Mouse (Mus musculus) gastrocnemius, postnatal 25 days (tissue): ENCODE data around the gene Btbd9. TPM values are rescaled to one million over a fixed set of nuclear protein-coding genes. Genes with fewer than 3 reads are reported as not detected.

Experiments
- DNase-seq: peaks from one replicate; pipeline ENCODE4 v3.0.0; 2022
- total RNA-seq, 2 experiments: library from RNA; stranded (reverse); gene quantifications; 1 replicate in 1 of 2; 2 replicates in 1 of 2; pipeline ENCODE4 v1.2.3; 2021

Gene Btbd9
- total RNA-seq, 2 experiments from 2014 or later: 8.0 to 12.4 TPM

DNA sequence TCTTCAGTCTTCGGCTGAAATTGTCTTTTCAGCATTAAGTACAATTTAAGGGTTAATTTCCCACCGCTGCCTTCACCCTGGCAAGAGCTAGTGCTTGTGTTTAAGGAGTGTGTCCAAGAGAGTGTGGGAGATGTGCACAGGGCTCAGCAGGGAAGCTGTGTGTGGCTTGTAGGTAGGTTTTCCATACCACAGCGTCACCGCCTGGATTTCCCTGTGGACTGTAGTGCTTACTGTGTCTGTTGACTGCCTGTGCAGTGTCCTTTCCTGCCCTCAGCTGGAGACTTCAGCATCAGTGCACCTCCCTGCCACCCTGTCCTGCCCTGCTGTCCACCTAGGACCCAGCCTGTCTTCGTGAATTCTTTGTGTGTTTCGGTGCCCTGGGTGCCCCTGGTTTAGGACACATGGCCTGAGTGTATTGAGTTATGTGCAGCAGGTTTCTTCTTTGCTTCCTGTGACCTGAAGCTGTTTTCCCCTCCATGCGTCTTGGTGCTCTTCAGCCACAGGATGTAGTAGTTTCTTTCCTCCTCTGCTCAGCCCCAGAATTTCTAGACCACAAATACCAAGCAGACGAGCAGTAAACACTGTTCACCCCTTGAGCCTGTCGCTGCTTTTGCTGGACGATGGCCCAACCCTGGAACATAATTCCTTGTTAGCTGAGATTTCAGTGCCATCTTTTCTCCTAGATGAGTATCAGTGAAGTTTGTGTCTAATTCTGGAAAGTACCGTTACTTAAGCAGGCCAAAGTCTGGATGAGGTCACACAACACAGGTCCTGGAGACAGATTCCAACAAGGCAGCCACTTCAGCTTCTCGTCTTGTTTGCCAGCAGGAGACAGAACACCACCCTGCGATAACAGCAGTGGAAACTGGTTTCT lies 376.7 kb downstream of the Btbd9 start:
- peak; percentile 11 for DNase-seq

DNA sequence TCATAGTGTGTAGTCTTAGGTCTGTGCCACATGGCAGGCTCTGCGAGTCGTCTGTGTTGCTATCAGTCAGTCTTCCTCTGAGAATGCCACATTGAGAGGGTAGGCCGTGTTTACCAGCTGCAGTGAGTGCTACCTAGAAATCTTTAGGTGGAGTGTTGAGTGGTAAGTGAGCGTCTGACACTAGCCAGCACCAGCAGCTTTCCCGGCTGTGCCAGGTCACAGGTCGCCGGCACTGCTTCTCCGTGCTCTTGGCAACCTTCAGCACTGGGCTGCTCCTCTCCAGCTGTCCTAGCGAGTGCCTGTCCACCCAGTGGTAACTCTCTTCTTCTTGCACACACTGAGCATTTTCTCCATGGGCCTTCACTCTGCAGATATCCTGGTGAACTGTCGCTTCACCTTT lies 377.9 kb downstream of the Btbd9 start:
- peak; percentile 71 for DNase-seq

GRCm38 (mm10) chr17:30197280-30198030 lies 378.8 kb downstream of the Btbd9 start:
- DNase-seq: peak; percentile 66

DNA sequence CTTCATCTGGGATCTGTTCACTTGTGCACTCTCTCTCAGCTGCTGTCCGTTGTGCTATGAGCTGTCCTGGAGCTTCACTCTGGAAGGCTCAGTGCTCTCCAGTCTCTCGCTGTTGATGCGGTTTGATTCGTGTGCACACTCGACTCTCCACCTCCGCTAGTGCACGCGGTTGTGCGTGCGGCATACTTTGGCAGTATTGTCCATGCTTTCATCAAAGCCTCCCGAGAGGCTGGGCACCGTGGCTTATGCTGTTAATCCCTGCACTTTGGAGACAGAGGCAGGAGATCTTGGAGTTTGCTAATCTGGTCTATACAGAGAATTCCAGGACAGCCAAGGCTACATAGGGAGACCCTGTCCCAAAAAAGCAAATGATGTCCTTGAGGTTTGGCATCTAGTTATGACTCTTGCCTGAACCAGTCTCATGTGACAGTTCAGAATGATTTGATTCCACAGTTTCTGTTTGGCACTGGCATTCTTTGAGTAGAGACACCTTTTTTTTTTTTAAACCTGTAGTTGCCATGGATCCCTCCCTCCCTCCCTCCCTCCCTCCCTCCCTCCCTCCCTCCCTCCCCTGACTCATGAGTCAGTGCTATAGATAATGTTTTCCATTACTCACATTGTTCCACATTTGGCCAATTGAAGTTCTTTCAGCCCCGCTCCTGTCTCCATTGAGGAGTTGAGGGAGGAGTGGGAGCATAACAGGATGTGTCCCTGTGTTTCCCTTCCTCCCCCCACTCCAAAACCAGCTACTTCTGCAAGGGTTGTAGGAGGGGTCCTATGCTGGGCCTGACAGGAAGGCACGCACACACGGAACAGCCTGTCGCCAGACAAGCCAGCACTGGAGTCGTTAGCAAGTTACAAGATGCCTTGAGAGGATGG lies 379.6 kb downstream of the Btbd9 start:
- DNase-seq: peak; percentile 5

DNA sequence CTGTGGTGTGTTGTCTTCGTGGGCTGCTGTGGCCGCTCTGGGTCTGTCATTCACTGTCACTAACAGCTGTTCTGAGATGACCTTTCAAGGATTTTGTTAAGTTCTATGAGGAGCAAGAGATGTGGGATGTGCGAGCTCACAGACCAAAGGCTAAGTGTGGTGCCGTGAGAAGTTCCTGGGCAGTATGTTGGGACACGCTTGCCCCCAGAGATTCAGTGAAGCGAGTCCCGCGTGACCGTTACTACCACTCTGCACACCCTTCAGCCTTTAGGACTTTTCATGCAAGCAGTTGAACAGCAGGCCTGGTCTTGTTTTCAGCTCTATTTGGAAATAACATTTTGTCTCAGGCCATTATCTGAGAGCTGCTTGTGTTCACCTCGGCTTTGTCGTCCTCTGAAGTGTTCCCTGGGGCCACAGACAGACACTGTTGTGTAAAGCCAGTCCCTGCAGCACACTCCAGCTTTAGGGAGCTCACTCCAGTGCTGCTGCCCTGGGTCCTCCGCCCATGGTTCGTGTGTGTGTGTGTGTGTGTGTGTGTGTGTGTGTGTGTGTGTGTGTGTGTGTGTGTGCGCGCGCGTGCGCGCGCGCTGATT lies 380.6 kb downstream of the Btbd9 start:
- DNase-seq: peak; percentile 4

- DNase-seq: no peak
These were observed 381.5 kb downstream of the Btbd9 start for GRCm38 (mm10) chr17:30194629-30195445.

- no peak for DNase-seq
These were observed 382.2 kb downstream of the Btbd9 start for GRCm38 (mm10) chr17:30194091-30194490.

DNA sequence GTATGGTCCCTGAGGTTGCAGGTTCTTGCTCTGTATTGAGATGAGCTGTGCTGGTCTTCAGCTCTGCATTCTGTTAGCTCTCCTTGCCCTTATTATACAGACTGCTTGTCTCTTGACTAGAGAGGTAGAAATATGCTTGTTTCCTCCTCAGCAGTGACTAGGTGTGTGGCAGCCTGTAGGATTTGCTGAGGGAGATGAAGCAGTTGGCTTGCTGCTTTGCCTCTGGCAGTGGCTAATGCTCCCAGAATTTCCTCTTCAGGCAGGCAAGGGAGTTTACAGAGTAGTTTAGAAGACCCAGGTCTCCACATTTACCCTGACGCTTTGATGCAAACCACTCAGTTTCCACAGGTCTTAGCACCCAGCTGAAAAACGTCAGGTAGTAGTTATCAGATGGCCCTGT lies 382.7 kb downstream of the Btbd9 start:
- no peak for DNase-seq

DNA sequence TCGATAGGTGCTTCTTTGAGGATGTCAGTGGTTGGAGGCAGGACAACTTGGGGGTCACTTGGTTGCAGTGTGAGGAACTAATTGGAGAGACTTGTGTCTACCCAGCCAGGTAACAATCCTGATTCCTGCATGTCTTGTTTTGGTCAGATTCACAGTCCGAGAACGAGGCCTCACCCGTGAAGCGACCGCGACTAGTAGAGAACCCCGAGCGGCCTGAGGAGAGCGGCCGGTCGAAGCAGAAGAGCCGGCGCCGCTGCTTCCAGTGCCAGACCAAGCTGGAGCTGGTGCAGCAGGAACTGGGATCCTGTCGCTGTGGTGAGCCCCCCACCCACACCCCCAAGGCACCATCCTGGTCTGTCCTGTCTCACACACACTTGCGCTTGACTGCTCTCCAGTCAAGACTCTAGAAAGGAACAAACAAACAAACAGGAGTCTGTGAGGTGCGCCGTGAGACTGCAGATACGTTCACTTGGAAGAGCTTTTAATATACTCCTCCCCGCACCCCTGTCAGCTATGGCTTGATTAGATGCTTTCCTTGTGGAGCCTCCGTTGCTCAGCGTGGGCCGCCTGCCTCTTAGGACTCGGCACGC lies 383.8 kb downstream of the Btbd9 start:
- no peak for DNase-seq

DNA sequence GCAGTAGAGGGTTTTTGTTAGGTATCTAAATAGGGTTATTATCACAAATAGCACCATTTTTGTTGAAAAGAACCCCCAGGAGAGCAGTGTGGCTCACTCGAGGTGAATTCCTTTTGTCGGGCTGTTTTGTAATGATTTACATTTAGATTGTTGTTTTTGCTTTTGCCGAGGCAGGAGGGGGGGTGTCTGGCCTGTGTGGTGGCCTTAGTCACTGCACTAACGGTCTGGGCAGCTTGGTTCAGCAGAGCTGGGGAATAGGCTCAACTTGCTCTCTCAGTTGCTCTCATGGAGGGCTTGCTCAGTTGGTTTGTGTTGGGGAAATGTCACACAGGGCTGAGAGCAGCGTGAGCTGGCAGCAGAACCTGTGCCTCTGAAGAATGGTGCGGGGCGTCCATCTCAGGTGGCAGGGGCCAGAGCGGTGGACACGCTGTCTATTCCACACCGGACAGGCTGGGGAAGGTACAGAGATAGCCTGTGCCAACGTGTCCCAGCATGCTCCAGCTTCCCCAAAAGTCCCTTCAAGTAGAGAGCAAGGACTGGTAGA lies 385.1 kb downstream of the Btbd9 start:
- no peak for DNase-seq

- no peak for DNase-seq
These were observed 388.0 kb downstream of the Btbd9 start for GRCm38 (mm10) chr17:30188031-30188981.

GRCm38 (mm10) chr17:30187581-30187980 lies 388.7 kb downstream of the Btbd9 start:
- no peak for DNase-seq

DNA sequence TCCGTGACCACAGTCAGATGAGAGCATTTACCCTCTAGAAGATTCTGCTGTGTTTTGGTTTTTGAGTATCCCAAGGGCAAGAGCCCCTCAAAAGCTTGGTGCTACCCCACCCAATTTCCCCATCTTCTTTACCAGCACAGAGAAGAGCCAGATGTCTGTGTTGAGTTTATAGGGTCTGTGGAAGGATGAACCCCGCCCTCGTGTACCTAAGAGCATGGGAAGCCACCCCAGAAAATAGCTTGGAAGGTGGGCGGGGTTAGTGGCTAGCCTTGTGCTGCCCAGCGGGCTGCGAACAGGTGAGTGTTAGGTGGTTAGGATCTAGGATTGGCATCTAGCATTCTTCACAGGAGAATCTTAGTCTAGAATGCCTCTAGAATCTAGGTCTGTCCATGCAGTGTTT lies 389.1 kb downstream of the Btbd9 start:
- DNase-seq: no peak

GRCm38 (mm10) chr17:30183561-30183960 lies 392.7 kb downstream of the Btbd9 start:
- no peak for DNase-seq

GRCm38 (mm10) chr17:30182063-30182462 lies 394.2 kb downstream of the Btbd9 start:
- no peak for DNase-seq

DNA sequence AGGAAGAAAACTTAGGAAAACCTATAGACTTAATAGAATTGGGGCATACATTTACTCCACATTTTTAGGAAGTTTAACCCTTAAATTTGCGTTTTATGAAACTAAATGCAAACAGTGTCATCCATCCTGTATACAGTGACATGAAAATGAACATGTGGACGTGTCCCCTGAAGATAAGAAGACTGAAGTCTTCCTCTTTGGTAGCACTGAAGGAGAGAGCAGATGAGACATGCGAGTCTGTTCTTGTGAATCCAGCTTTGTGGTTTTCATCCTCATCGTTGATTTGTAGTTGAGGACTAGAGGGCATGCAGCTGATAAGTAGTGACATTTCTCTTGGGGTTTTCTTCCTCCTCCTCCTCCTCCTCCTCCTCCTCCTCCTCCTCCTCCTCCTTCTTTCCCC lies 394.7 kb downstream of the Btbd9 start:
- DNase-seq: no peak

DNA sequence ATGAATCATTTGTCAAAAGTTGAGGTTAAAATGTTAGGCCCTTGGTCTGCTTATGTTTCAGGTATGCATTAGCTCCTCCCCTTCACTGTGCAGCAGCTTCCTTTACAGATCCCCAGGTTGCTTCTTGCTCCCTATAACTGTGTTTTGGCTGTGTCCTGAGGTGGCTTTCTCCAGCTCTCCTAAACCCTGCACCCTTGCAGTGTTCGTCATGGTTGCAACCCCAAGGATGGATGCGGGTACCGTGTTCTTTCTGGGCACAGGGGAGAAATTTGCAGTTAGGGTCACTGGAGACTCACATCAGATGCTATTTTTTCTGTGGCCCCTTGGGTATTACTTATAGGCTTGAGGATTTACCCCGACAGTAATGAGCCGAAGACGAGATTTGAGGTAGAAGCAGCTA lies 396.1 kb downstream of the Btbd9 start:
- DNase-seq: no peak

DNA sequence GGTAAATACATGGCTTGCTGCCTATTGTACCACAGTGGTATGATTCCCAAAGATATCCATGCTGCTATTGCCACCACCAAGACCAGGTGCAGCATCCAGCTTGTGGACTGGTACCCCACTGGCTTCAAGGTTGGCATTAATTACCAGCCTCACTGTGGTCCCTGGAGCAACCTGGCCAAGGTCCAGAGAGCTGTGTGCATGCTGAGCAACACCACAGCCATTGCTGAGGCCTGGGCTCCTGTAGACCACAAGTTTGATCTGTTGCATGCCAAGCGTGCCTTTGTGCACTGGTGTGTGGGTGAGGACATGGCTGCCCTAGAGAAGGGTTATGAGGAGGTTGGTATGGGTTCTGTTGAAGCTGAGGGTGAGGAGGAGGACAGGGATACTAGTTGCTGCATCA lies 397.9 kb downstream of the Btbd9 start:
- no peak for DNase-seq

- no peak for DNase-seq
These were observed 398.9 kb downstream of the Btbd9 start for GRCm38 (mm10) chr17:30177435-30177834.
